Mouse (Mus musculus) heart, adult 8-10 months (tissue): ENCODE results near the gene Fbxl17. TPM values are rescaled to one million over a fixed set of nuclear protein-coding genes. Genes with fewer than 3 reads are reported as not detected.

Experiments used
- DNase-seq: peaks from one replicate; pipeline ENCODE4 v3.0.0; 2022; ENCODE audit warnings: low spot score
- total RNA-seq, 4 experiments: library from RNA; stranded (reverse); gene quantifications; 2 replicates each; pipeline ENCODE4 v1.2.4; 2022

Gene Fbxl17
- total RNA-seq, 4 experiments from 2014 or later = 25.4 to 29.0 (median 28.2) TPM

GRCm38 (mm10) chr17:63328888-63329287, 170.9 kb downstream of the Fbxl17 start:
- DNase-seq = no peak

DNA sequence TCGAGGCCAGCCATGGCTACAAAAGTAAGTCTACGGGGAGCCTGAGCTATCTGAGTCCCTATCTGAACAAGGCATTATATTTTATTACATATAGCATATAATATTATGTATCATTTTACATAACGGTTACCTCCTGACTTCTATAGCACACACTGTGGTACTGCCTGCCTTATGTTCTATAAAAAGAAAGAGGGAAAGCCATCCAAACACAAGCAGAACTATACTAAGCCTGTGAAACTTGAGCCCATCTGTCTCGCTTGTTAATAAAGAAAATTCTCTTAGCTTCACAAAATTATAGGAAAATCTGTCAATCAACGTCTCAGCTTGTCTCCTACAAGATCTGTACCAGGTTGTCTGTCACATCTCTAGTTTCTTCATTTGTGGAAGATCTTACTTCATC, 173.6 kb downstream of the Fbxl17 start:
- no peak for DNase-seq

DNA sequence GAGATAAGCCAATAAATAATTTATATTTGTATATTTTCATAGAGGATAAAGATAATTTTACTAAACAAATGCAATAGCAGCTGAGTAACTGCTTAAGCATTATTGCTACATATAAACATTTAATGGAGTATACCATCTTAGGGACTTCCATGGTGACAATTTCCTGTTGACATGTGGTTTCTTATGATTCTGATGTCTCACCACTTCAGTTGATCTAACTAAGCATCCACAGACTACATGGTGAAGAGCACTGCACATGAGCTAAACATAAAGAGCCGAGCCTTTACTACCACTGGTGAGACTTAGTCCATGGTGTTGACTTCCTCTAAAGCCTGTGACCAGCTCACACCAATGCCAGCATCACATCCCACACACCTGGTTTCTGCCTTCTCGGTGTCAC, 175.1 kb downstream of the Fbxl17 start:
- DNase-seq = no peak

- DNase-seq = peak; percentile 70
Measured at GRCm38 (mm10) chr17:63324039-63324438, 175.8 kb downstream of the Fbxl17 start.

GRCm38 (mm10) chr17:63322846-63323245, 177.0 kb downstream of the Fbxl17 start:
- DNase-seq = no peak

GRCm38 (mm10) chr17:63321290-63321689, 178.5 kb downstream of the Fbxl17 start:
- DNase-seq = no peak

- peak; percentile 17 for DNase-seq
Measured at GRCm38 (mm10) chr17:63317518-63317917, 182.3 kb downstream of the Fbxl17 start.

DNA sequence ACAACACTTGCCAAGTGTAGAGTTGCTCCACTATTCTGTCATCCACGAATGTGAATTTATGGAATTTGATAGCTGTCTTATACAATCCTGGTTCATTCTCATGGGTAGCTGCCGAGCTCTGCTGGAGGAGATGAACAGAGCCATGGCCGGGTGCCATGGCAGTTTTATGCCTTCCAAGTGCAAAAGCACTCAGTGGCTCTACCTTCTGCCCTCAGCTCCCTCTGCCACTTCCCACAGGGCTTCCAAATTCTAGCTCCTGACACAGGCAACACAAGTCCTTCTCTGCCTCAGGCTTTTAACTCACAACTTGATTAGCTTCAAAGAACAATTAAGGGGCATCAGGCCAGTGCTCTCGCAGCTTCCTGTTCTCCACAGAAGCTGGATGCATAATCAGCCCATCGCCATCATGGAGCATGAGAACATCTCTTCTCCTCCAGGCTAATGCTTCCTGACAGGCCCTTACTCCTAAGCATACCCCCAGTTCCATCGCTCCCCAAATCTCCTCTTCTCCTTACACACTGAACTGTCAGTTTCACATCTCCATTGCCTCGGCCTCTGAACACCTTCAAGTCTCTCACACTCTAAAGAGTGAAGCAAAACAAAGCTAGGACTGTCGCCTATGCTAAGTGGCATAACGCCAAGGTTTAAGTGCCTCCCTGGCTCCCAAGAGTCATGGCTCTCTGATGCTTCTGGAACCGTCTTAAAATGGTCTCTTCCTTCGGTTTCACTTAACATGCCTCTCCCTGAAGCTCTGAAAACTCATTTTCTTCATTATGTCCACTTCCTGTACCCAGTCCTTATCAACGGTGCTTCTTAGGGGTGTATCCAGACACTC, 184.0 kb downstream of the Fbxl17 start:
- no peak for DNase-seq

GRCm38 (mm10) chr17:63312804-63313203, 187.0 kb downstream of the Fbxl17 start:
- DNase-seq = no peak

GRCm38 (mm10) chr17:63312330-63312729, 187.5 kb downstream of the Fbxl17 start:
- DNase-seq = no peak

- DNase-seq = no peak
Measured at GRCm38 (mm10) chr17:63311613-63312012, 188.2 kb downstream of the Fbxl17 start.

DNA sequence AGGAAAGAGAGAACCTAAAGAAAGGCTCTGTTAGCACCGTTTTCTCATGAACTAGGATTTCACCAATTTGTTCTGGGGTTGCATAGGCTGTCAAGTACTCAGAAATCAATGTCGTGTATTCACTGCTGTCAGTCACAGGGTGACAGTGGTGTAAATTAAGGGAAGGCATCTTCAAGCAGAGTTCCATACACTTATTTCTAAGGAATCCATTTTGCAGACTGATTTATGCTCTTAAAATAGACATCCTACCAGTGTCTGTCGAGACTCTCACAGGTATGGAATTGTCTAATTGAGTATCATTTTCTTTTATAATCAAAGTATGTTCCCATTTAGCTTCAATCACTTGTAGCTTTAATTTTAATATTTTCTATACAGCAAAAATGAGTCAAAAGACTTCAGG, 189.8 kb downstream of the Fbxl17 start:
- no peak for DNase-seq

GRCm38 (mm10) chr17:63303862-63304261, 196.0 kb downstream of the Fbxl17 start:
- DNase-seq = no peak

DNA sequence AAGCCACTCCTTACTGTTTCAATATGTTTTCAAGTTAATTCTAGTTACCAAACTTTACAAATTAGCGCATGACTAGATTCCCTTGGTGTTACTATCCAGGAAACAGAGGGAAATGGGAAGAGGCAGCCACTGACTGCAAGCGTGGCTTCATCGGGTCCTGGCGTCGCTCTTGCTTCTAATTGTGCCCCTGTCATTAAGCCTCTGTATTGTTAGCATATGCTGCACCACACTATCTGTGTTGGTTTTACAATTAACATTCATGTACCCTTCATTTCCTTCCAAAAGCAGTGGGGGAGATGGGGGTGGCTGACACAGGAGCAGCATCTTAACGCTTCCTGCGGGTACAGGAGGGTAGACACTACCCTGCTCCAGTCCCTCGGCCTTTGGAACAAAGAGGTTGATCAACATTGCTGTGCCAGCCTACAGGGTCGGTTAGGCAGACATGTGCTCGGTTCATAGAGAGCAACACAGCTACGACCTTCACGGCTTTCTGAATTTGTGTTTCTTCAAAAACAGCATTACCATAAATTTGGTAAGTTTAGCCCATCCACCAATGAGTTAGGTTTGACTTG, 197.9 kb downstream of the Fbxl17 start:
- DNase-seq = no peak

- DNase-seq = no peak
Measured at GRCm38 (mm10) chr17:63295471-63295870, 204.3 kb downstream of the Fbxl17 start.

DNA sequence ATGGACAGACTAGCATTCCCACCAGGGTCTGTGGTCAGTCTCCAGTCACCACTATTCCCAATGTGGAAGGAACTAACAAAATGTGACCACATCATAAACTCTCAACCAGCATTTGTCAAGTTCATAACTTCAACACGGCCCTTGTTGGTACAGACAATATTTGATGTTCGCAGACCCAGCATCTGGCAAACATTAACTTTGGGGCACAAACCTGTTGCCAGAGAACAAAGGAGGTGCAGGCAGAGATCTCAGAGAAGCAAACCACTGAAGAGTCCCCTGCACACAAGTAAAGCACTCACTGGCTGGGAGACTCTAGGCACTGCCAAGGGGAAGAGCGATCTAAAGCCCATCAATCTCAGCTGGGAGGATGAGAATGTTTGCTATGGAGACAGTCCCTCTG, 204.9 kb downstream of the Fbxl17 start:
- DNase-seq = no peak

- no peak for DNase-seq
Measured at GRCm38 (mm10) chr17:63293979-63294378, 205.8 kb downstream of the Fbxl17 start.

DNA sequence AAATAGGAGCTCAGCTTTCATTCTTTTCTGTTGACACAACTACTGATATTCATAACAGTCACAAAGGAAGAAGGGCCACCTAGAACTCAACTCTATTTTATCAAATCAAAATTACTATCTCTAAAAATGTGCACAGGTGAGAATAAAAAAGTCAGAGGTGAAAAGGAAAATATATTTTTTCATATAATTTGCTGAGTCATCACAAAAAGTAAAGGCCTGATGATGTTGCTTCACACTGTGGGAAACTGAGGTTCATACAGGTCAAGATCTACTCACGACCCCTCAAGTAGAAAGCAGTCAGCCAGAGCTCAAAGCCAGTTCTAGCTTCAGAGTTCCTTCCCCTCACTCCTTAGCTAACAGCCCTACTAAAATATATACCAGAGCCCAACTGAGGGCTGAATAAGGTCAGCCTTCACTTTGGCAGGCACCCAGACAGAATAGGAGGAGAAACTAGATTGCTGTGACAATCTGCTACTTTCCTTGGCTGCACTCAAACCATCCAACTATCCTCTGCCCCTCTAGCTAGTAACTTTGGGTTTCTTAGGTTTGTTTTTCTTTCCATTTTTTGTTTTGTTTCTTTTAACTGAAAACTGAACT, 210.4 kb downstream of the Fbxl17 start:
- DNase-seq = peak; percentile 33

GRCm38 (mm10) chr17:63288850-63289249, 211.0 kb downstream of the Fbxl17 start:
- no peak for DNase-seq

- DNase-seq = peak; percentile 40
Measured at GRCm38 (mm10) chr17:63287413-63287812, 212.4 kb downstream of the Fbxl17 start.

DNA sequence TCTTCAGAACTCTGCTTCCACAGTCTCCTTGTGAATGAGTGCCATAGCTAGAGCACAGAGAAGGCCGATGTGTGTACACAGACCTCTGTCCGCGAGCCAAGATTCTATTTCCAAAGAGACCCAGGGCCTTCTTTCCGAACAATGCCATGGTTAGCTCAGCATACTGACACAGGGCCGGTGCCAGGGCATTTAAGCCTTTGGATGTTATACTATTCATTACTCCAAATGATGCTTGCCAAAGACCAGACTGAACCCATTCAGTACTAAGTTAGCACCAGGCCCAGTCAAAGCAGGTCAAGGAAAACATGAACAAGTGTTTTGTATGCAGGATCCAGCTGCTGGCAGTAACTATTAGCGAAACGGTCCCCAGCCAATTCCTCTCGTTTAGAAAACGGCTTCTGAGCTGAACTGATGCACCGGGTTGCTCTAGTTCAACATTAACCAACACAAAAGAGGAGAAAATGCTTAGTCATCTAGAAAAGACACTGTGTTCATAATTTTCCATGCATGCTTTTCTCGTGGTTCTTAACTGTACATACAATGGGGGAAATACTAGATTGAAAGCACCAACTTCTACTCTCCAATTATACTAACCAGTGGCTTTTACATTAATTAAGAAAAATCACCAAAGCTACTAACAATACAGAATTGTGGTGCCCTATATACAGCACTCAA, 214.4 kb downstream of the Fbxl17 start:
- peak; percentile 27 for DNase-seq

GRCm38 (mm10) chr17:63284074-63284473, 215.7 kb downstream of the Fbxl17 start:
- DNase-seq = no peak
